Mouse (Mus musculus) fat pad, adult 2 months (tissue): ENCODE measurements around the gene Cabs1.

Experiments
- DNase-seq: peaks from one replicate; pipeline ENCODE4 v3.0.0-alpha.2; 2011; ENCODE audit warnings: low read depth, low spot score; ENCODE audit errors: extremely low read depth

Gene Cabs1

GRCm38 (mm10) chr5:87979139-87979538 is at the start of gene Cabs1:
TSS of gene Cabs1 (plus strand) at chr5:87979439.
- DNase-seq = no peak

DNA sequence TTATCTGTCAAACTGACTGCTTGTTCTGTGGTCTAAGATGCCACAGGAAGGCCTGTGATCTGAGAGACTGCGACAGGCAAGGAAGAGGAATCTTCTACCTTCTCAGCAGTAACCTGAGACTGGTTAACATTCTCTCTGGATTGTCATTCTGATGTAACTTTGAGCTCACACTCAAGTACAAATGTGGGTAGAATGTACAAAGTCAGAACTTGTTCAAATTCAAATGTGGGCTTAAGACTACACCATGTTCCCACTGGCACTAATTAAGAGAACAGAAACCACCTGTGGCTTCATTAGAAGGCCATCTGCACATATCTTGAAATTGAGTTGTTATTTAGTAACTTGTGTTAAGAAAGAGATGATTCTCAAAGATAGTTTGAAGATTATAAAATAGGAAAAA is 47.6 kb upstream of the Cabs1 start:
- no peak for DNase-seq

GRCm38 (mm10) chr5:87940752-87941151 is 38.5 kb upstream of the Cabs1 start:
- no peak for DNase-seq

- DNase-seq = no peak
Measured at GRCm38 (mm10) chr5:87942515-87942914, 36.7 kb upstream of the Cabs1 start.

GRCm38 (mm10) chr5:87951836-87952235 is 27.4 kb upstream of the Cabs1 start:
- DNase-seq = no peak

GRCm38 (mm10) chr5:87969201-87969600 is 10.0 kb upstream of the Cabs1 start, which contains the start of the genes 2310003L06Rik and Gm28434:
TSS of gene 2310003L06Rik (plus strand) at chr5:87969459.
TSS of gene Gm28434 (plus strand) at chr5:87969517.
- no peak for DNase-seq

GRCm38 (mm10) chr5:87982468-87983214 is 3.4 kb downstream of the Cabs1 start:
- DNase-seq = no peak

GRCm38 (mm10) chr5:88002249-88002648 is 23.0 kb downstream of the Cabs1 start, which contains the start of gene Smr3a:
TSS of gene Smr3a (plus strand) at chr5:88002549.
- DNase-seq = no peak

DNA sequence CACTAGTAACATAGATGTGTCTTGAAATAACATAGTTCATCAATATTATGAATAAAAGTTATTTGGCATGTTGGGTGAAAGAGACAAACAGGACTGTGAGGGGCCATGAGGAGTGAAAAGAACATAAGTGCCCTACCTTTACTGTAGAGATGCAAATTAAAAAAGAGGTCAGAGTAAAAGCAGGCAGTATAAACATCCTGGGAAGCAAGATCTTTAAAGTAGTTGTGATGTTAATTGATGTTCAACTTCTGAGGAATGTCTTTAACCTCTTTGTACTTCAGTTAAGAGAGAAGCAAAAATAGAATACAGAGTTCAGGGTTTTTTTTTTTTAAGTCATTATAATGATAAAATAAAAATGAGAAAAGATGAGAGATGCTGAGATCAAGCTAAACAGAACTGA is 26.0 kb downstream of the Cabs1 start:
- no peak for DNase-seq
